Mouse (Mus musculus): ENCODE measurements at regions not wholly inside any gene's neighbourhood (a gene's known extent, or its start where the extent isn't known, plus 50 kb on each side); places are given as distances from the start of the nearest gene placed in this dataset.

DNA sequence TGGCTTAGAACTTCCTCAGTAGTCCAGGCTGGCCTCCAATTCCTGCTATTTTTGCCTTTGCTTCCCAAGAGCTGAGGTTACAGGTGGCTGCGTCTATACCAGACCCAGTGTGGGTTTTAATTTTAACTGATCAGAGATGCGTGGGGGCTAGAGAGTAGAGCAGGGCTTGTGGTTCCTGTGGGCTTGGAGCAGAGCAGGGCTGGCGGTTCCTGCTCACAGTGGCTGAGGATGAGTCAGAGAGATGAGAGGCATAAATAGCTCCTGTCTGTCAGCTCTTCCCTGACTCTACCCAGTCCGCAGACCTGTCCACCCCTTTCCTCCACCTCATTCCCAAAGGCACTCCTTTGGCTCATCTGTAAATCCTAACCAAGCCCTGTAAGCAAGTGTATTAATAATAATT is 304.8 kb downstream of the Abcc12 start:
- DNase-seq, result no peak

GRCm38 (mm10) chr8:86273811-86274210 is 306.7 kb downstream of the Abcc12 start:
- no peak for DNase-seq

DNA sequence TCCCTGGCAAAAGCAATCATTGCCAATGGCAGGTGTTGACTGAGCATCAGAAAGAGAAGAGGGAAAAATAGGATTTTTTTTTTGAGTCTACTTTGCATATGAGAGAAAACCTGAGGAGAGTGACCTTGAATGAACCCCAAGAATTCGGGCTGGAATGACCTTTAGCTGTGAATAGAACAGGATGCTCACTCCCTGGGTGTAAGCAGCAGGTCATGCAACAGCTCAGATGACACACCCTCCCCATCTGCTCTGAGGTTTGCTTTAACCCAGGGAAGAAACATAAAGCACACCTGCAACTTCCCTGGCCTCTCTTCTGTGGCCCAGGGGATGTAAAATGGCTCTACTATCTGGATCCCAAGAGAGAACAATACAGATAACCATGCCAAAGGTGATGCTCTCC is 307.9 kb downstream of the Abcc12 start:
- DNase-seq, result no peak

- DNase-seq, result no peak
Measured at GRCm38 (mm10) chr8:86271477-86271876, 309.0 kb downstream of the Abcc12 start.

DNA sequence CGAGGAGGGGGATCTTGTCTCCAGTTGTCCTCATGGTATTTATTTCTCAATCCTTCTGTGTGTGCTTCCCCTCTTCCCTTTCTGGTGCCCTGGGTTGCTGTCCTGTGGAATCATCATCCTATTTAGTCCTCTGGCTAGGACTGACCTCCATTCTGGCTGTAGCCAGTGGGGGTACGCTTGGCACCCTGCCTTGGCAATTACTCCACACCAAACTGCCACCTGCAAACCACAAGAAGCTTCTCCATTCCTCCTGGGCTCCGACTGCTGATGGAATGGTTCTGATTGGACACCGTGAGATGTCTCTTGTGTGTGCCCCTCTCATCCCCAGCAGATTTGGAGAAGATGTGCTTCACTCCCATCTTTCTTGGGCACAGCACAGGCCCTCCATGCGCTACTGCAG is 322.5 kb downstream of the Abcc12 start:
- peak; percentile 85 for DNase-seq

DNA sequence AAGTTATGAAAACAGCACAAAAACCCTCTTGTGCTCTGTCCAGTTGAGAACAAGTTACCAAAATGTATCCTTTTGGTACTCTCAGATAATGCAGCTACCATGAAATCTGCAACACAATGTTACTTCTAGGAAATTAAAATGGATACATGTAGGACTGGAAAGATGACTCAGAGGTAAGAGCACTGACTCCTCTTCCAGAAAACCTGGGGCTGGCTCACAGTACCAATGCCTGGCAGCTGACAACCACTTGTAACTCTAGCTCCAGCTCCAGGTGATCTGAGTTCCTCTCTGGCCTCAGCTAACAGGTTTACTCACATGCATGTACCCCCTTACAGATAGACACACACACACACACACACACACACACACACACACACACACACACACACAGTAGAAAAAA is 325.1 kb downstream of the Abcc12 start:
- no peak for DNase-seq

GRCm38 (mm10) chr8:86254680-86255079 is 325.8 kb downstream of the Abcc12 start:
- peak; percentile 49 for DNase-seq

DNA sequence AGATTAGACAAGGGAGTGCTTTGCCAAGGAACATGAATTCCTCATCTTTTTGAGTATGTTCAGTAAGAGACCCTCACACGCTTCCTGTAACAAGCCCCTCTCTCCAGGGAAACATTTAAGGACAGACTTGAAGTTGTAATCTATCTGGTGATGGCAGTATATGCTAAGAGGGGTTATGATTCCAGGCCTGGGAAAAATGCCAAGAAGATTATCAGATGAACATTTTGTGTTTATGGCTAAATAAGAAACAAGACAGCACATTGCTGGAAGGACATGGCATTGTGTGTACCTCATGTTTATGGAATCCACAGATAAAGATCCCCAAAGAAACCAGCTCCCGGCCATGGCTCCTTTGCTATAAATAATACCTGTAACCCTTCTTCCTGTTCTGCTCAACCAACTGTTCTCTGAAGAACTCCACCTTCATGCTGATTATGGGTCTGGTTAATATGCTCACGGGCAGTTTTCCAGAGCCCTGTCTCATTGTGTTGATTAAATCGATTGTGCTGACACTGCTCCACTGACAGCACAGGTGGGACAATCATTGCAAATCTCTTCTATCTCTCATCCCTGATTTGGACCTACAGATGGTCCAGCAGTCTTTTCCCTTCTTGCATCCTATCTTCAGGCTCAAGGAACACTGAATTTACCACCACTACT is 327.7 kb downstream of the Abcc12 start:
- peak; percentile 72 for DNase-seq

DNA sequence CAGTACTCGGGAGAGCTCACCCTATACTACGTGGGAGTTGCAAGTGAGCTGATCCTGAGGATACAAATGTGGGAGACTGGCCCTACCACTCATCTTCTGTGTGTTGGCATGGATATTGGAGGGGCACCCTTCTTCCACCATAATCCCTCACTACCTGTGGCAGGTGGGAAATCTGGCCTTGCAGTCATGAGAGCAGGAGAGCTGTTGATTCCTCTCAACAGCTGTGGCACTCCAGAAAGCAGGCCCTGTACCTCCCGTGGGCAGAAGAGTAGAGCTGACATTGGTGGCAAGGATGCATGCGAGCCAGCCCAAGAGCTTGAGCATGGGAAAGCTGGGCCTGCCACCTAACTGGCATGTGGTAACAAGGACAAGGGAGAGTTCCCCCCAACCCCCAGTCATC is 345.8 kb downstream of the Abcc12 start:
- DNase-seq, result peak; percentile 4

GRCm38 (mm10) chr8:86231994-86232393 is 348.5 kb downstream of the Abcc12 start:
- peak; percentile 8 for DNase-seq

DNA sequence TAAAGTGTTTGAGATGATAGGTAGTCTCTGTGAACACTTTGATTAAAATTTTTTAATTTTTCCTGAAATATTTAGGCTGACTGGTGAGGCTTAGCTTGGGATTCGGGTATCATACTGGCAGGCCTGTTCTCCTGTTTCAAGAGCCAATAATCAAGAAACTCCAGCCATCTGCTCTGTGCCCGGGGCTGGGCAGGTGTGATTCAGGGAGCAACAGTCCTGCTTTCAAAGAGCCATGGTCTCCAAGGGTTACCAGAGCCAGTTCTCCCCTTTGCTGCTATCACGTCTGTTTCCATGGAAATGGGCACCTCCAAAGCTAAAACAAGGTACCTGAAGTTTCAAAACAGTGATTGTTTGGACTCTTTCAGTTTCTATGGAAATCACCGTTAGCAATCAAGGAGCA is 355.6 kb downstream of the Abcc12 start:
- DNase-seq, result peak; percentile 83

GRCm38 (mm10) chr8:86222715-86223114 is 357.8 kb downstream of the Abcc12 start:
- peak; percentile 49 for DNase-seq

- peak; percentile 89 for DNase-seq
Measured at GRCm38 (mm10) chr8:86222228-86222627, 358.3 kb downstream of the Abcc12 start.

- DNase-seq, result no peak
Measured at GRCm38 (mm10) chr8:86214399-86214798, 366.1 kb downstream of the Abcc12 start.

GRCm38 (mm10) chr8:86212461-86212860 is 368.0 kb downstream of the Abcc12 start:
- no peak for DNase-seq

DNA sequence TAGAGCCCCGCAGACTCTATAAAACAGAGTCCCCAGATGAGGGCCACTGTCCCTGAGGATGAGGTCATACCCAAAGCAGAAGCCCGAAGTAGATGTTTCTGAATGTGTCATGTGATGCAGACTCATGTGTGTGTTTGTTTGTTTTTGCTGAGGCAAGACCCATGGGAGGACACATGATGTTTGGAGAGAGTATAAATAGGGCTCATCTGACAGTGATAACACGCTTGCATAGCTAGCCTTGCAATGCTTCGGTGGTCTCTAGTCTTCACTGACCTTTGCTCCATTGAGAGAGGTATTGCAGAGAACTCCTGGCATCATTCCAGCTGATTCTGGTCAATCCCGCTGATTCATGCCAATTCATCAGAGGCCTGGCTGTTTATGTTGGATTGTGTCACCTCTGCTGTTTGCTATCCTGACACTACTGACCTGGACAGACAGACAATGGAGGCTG is 368.1 kb downstream of the Phkb start:
- DNase-seq, result no peak

DNA sequence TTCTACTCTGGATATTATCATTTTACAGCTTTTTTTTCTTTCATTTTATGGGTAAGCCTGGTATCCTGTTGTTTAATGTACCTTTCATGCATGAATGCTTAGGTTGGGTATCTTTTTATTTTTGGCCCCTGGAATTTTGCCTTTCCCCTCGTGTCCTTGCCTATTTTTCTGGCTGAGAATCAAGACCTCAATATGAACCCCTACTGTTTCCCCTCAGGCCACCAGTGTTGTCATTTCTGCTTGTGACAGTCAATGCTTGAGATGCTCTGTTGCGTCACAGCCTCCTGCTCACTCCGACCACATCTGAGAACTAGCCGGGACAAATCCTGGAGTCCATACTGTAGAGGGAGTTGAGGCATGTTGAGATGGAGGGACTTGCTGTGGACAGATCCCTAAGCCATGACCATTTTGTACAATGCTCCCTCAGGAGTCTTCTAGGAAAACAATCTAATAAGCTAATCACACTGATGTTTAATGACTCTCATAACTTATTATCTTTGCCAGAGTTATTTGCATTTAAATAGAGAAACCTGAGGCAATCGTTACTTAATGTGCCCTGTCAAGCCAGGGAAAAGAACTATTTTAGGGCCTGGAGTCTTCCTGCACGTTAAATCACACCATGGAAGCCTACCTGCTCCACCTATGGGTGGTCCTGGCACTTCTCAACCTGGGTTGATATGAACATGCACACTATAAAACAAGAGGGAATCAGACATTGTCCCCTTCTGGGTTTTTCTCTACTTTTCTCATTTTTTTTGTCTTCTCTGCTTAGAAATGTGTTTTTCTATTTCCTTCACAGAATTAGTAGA is 363.9 kb downstream of the Phkb start:
- DNase-seq, result peak; percentile 43

DNA sequence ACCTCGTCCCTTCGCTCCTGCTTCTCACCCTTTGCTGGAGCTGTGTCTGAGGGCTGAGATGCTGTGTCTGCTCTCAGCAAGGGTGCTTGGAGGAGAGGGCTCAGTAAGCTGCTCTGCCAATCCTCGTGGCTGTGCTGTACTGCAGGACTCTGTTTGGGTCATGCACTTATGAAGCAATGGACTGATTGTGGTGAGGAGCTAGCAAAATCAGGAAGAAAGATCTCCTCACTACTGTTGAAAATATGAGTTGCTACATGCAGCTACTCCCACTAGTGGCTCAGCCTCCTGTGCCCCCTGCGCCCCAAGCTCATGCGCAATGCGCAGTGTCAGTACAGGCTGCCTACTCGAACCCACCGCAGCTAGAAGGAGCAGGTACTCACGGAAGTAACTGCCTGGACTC is 362.3 kb downstream of the Phkb start:
- no peak for DNase-seq

DNA sequence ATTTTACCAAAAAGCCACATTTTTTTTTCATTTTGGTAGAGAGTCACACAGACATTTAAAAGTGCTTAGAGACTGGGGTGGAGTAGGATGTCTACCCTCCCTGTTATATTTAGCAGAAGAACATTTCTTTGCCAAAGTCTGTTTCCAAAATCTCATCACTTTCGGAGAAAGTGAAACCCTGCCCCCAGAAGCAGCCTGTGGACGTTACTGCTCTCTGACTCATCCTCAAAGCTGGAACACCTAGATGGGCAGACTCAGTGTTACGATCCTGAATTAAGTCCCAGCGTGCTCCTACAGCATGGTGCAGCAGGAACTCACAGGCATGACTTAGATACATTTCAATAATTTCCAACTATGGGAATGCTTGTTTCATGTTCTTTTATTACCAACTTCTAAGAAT is 361.1 kb downstream of the Phkb start:
- DNase-seq, result no peak

DNA sequence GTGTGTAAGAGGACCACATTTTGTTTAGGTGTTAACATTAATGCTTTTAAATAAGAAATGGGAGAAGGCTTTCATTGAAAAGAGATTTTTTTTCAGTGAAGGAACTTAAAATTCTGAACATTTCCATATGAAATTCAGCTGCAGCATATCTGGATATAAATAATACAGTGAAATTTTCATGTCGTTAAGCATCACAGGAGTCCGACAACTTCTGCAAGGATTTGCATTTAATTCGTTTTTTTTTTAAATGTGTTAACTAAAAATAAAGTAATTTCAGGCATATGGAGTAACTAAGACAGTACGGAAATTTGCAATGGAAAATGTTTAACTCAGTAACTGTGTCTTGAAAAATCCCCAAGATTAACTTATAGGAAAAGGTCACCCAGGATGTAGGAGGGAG is 351.5 kb downstream of the Phkb start:
- no peak for DNase-seq

DNA sequence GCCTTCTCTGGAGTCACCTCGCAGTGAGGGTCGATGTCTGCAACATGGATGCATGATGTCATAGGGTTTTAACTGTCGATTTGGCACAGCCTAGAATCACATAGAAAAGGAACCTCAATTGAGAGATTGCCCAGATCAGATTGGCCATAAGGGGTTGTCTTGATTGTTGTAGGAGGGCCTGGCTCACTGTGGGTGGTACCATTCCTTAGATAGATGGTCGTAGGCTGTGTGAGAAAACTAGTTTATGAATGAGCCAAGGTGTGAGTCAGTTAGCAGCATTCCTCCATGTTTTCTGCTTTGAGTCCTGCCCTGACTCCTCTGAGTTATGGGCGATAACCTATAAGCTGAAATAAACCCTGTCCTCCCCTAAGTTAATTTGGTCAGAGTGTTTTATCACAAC is 343.9 kb downstream of the Phkb start:
- no peak for DNase-seq

- no peak for DNase-seq
Measured at GRCm38 (mm10) chr8:86180793-86181192, 340.0 kb downstream of the Phkb start.

- no peak for DNase-seq
Measured at GRCm38 (mm10) chr8:86170091-86170490, 329.3 kb downstream of the Phkb start.

DNA sequence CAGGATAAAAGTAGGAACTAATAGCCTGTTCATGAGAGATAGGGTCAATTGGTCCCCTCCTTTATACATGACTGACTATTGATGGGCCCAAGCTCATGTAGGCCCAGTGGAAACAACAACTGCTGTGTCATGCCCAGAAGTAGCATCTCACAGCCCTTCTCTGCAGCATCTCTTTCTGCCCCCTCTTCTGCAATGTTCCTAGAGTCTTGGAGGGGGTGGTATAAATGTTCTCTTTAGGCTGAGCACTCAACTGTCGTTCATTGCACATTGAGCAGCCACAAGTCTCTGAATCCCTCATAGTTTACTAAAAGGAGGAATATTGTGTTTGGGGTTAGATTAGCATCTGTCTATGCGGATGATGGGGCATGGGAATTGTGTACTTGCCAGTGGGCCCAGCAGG is 324.1 kb downstream of the Phkb start:
- no peak for DNase-seq

Data from cerebellum, adult 9-11 months (tissue).